Mouse (Mus musculus) forebrain, embryonic 15.5 days (tissue): ENCODE measurements around the gene Slc35f5. TPM values are rescaled to one million over a fixed set of nuclear protein-coding genes. Genes with fewer than 3 reads are reported as not detected.
A peak's percentile ranks its signal among the peaks of the same experiment; 100 is the strongest.

Experiments
- ATAC-seq: fragments of 200-750 bp; cut with Nextera tagmentation; replicated peaks from 2 replicates; pipeline ENCODE4 v1.8.0; 2017; ENCODE audit warnings: mild to moderate bottlenecking, moderate TSS enrichment, moderate library complexity
- H3K27ac ChIP-seq: fragments of 300-500 bp; sonication (generic); replicated peaks from 2 replicates; pipeline ENCODE4 v1.5.1; 2015; ENCODE audit warnings: mild to moderate bottlenecking, inconsistent platforms
- H3K27me3 ChIP-seq: fragments of 300-500 bp; sonication (generic); 2 replicates; pipeline ENCODE4 v1.6.1; 2015; ENCODE audit warnings: inconsistent platforms
- H3K36me3 ChIP-seq: fragments of 300-500 bp; sonication (generic); 2 replicates; pipeline ENCODE4 v1.6.1; 2015; ENCODE audit warnings: mild to moderate bottlenecking, inconsistent platforms
- H3K4me1 ChIP-seq: fragments of 300-500 bp; sonication (generic); 2 replicates; pipeline ENCODE4 v1.6.1; 2015; ENCODE audit warnings: inconsistent platforms
- H3K4me2 ChIP-seq: fragments of 300-500 bp; sonication (generic); replicated peaks from 2 replicates; pipeline ENCODE4 v1.6.1; 2015; ENCODE audit warnings: mild to moderate bottlenecking, inconsistent platforms
- H3K4me3 ChIP-seq: fragments of 300-500 bp; sonication (generic); 2 replicates; pipeline ENCODE4 v1.5.1; 2015; ENCODE audit warnings: mild to moderate bottlenecking, inconsistent platforms
- H3K9ac ChIP-seq: fragments of 300-500 bp; sonication (generic); replicated peaks from 2 replicates; pipeline ENCODE4 v1.6.1; 2015; ENCODE audit warnings: mild to moderate bottlenecking, inconsistent platforms
- H3K9me3 ChIP-seq: fragments of 300-500 bp; sonication (generic); 2 replicates; pipeline ENCODE4 v1.6.1; 2016; ENCODE audit warnings: inconsistent platforms
- WGBS: fragments of 180-500 bp; shearing (Covaris S2); methylation state at CpG from one replicate; pipeline ENCODE4 v1.1.7; 2015; ENCODE audit warnings: mixed read lengths; 5-methylcytosine and 5-hydroxymethylcytosine counted together
- polyA plus RNA-seq: library from polyadenylated mRNA; unstranded; fragments of >200 nt; fragmentation: Nextera tagmentation; extraction: Ambion mirVana; gene quantifications from 2 replicates; pipeline ENCODE4 v1.2.1, GENCODE M21; 2015

The Slc35f5 gene
- polyA plus RNA-seq, 1 experiment from 2014 or later = 33.6 TPM

- Histone ChIP-seq H3K27me3 (no peaks in the 10 kb centered on the region), H3K9ac (no peak overlapping the region), H3K27ac (no peak overlapping the region), H3K4me2 (no peak overlapping the region), H3K4me3 (no peak overlapping the region), H3K4me1 (no peaks in the 10 kb centered on the region), H3K9me3 (no peaks in the 10 kb centered on the region), H3K36me3 (peaks cover 35% of the 10 kb centered on the region)
- 86% methylated on average over 1 of the region's 1 CpGs for WGBS
- no peak for ATAC-seq
Observed at GRCm38 (mm10) chr1:125578091-125578490, 17.7 kb downstream of the Slc35f5 start.

- no peak overlapping the region for H3K9ac ChIP-seq
- no peaks in the 10 kb centered on the region for H3K4me1 ChIP-seq
- H3K36me3 ChIP-seq = peaks cover 35% of the 10 kb centered on the region
- 94% methylated on average over 3 of the region's 3 CpGs for WGBS
- no peak overlapping the region for H3K4me2 ChIP-seq
- H3K27me3 ChIP-seq = no peaks in the 10 kb centered on the region
- ATAC-seq = no peak
- no peak overlapping the region for H3K27ac ChIP-seq
- H3K4me3 ChIP-seq = no peak overlapping the region
- no peaks in the 10 kb centered on the region for H3K9me3 ChIP-seq
Observed at GRCm38 (mm10) chr1:125581134-125581533, 20.7 kb downstream of the Slc35f5 start.

- Histone ChIP-seq H3K36me3 (no peaks in the 10 kb centered on the region), H3K9me3 (no peaks in the 10 kb centered on the region), H3K27ac (no peak overlapping the region), H3K9ac (no peak overlapping the region), H3K4me1 (peaks cover 12% of the 10 kb centered on the region; the same call in 1 of the 2 replicates), H3K4me2 (no peak overlapping the region), H3K4me3 (no peak overlapping the region), H3K27me3 (no peaks in the 10 kb centered on the region)
- ATAC-seq = no peak
- WGBS = 76% methylated on average over 4 of the region's 4 CpGs
Observed at GRCm38 (mm10) chr1:125603620-125604019, 43.2 kb downstream of the Slc35f5 start.

DNA sequence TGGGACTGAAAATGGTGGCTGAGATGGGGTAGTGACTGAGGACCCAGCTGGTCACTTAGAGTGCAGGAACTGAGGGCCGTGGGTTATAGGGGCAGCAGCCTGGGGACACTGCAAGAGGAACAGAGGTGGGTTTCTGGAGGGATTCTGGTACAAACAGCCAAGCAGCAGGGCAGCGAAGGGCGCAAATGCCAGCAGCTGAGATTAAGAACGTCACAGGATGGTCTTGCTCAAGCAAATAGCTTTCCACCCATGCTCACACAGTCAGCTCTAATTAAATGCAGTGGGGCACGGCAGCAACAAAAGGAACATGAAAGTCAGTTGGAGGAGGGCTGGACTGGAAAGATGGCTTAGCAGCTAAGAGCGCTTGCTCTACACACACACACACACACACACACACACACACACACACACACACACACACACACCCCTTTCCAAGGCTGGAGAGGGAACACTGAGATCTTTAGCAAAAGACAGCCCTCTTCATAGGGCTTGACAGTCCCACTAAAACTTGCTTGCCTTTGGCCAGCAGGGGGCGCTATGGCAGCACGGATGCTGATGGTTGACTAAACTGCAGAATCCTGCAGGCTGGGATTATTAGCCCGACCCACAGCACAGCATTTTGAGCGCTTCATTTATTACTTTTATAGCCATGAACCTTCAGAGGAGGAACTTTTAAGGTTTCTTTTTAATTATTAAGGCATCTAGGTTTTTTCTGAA is 46.9 kb downstream of the Slc35f5 start:
- WGBS = 16% methylated on average over 10 of the region's 10 CpGs
- no peaks in the 10 kb centered on the region for H3K9me3 ChIP-seq
- peak; percentile 93 for ATAC-seq
- H3K4me3 ChIP-seq = no peak overlapping the region
- H3K27ac ChIP-seq = no peak overlapping the region
- H3K4me2 ChIP-seq = peak overlapping the region; percentile 17; the same call in 1 of the 2 replicates
- no peak overlapping the region for H3K9ac ChIP-seq
- H3K4me1 ChIP-seq = peaks cover 12% of the 10 kb centered on the region; the same call in 1 of the 2 replicates
- H3K27me3 ChIP-seq = no peaks in the 10 kb centered on the region
- H3K36me3 ChIP-seq = no peaks in the 10 kb centered on the region

DNA sequence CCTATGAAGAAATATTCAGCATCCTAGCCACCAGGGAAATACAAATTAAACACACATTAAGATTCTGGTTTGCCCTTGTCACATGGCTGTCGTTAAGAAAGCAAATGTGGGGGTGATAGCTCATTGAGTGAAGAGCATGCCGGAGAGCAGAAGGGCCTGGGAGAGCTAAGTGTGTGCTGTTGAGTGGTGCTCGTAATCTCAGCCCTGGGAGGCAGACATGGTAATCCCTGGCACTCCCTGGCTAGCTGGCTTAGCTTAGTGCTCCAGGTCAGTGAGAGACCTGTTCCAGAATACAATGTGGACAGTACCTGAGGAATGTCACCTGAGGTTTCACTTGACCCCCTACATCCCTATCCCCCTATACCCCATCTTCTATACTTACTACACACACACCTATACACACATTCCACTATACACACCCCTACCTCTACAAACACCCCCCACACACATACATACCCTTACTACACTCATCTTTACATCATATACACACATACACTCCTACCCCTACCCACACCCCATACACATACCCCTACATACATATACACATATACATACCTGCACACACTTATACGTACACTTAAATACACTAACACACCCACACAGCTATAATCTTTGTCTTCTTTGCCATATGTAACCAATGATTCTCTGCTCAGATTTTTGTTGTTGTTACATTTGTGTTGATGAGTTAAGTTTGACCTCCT is 64.1 kb downstream of the Slc35f5 start:
- Histone ChIP-seq H3K27ac (no peak overlapping the region), H3K9me3 (no peaks in the 10 kb centered on the region), H3K36me3 (no peaks in the 10 kb centered on the region), H3K4me3 (no peak overlapping the region), H3K27me3 (no peaks in the 10 kb centered on the region), H3K4me2 (no peak overlapping the region), H3K4me1 (no peaks in the 10 kb centered on the region), H3K9ac (no peak overlapping the region)
- 67% methylated on average over 4 of the region's 4 CpGs for WGBS
- no peak for ATAC-seq

DNA sequence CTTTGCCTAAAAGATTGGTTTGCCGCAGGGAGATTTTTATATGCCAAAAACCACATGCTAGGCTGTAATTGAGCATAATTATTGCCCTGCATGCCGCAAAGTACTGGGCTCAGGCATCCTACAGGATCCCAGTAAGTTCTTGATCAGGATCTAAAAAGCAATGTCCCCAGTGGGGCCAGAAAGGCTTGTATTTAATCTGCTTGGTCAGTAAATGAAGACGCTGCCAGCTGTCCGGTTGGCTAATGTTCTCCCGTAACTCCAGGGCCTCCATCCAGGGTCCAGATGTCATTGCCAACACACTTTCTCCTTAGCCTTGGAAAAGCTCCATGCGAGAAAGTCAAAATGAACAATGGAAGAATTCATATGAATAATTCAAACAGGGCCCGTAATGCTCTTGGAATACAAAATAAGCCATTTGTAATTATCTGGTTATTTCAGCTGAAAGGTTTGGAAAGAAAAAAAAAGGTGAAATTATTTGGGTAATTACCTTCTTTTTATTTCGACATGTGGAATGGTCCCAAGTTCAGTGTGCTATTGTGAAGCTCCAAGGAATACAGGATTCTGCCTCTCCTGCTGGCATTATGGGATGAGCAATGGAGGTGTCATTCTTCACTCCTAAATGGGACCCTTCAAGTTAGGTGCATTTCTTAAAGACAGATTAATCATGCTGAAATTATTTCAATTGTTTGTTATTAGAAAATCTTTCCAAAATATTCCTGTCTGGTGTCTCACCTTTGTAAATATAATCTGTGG is 79.3 kb downstream of the Slc35f5 start:
- WGBS = 15% methylated on average over 8 of the region's 8 CpGs
- Histone ChIP-seq H3K9me3 (no peaks in the 10 kb centered on the region), H3K4me3 (no peak overlapping the region), H3K36me3 (no peaks in the 10 kb centered on the region), H3K27ac (peak overlapping the region; percentile 83), H3K27me3 (no peaks in the 10 kb centered on the region), H3K4me1 (peaks cover 19% of the 10 kb centered on the region), H3K4me2 (no peak overlapping the region), H3K9ac (no peak overlapping the region)
- peak; percentile 84 for ATAC-seq

GRCm38 (mm10) chr1:125643643-125644042 is 83.2 kb downstream of the Slc35f5 start:
- 26% methylated on average over 1 of the region's 1 CpGs for WGBS
- no peaks in the 10 kb centered on the region for H3K27me3 ChIP-seq
- no peak overlapping the region for H3K4me2 ChIP-seq
- no peak overlapping the region for H3K4me3 ChIP-seq
- H3K9me3 ChIP-seq = no peaks in the 10 kb centered on the region
- no peak; the same call in 1 of the 2 replicates for ATAC-seq
- peaks cover 19% of the 10 kb centered on the region for H3K4me1 ChIP-seq
- H3K36me3 ChIP-seq = no peaks in the 10 kb centered on the region
- H3K9ac ChIP-seq = no peak overlapping the region
- H3K27ac ChIP-seq = no peak overlapping the region

Other genes starting within 250 kb of the Slc35f5 start
- gene Actr3, start 124.9 kb upstream of the Slc35f5 start, polyA plus RNA-seq = 245 and 250 TPM in 2 replicates
- gene Gpr39, start 116.4 kb downstream of the Slc35f5 start, polyA plus RNA-seq = not detected in 2 replicates